Mouse (Mus musculus) C2C12 (cell line): ENCODE data around the gene Tomm20. TPM values are rescaled to one million over a fixed set of nuclear protein-coding genes. Genes with fewer than 3 reads are reported as not detected.

Source experiments
- H3K27me3 ChIP-seq: one replicate; pipeline ENCODE4 v1.6.1; 2011; ENCODE audit not compliant: control insufficient read depth, insufficient read depth, insufficient read length
- H3K36me3 ChIP-seq: one replicate; pipeline ENCODE4 v1.6.1; 2011; ENCODE audit not compliant: control insufficient read depth, insufficient read depth
- H3K4me3 ChIP-seq: one replicate; pipeline ENCODE4 v1.5.1; 2011; ENCODE audit warnings: mild to moderate bottlenecking, control low read depth; ENCODE audit not compliant: poor library complexity, insufficient read depth, severe bottlenecking
- H3K79me2 ChIP-seq: one replicate; pipeline ENCODE4 v1.6.1; 2011; ENCODE audit not compliant: control insufficient read depth, insufficient read depth
- H3K79me3 ChIP-seq: one replicate; pipeline ENCODE4 v1.6.1; 2011; ENCODE audit warnings: low read depth, control low read depth
- H3ac ChIP-seq: one replicate; pipeline ENCODE3; 2011; ENCODE audit warnings: low read depth; ENCODE audit not compliant: control insufficient read depth, insufficient read length
- CEBPB ChIP-seq: IDR thresholded peaks from one replicate; pipeline ENCODE4 v1.6.1; 2011; ENCODE audit warnings: low read depth, mild to moderate bottlenecking, control low read depth, moderate library complexity
- CTCF ChIP-seq: IDR thresholded peaks from one replicate; pipeline ENCODE4 v1.5.1; 2011; ENCODE audit not compliant: control insufficient read depth, insufficient read depth, insufficient read length
- FOSL1 ChIP-seq: IDR thresholded peaks from one replicate; pipeline ENCODE4 v1.8.0; 2011; ENCODE audit warnings: mild to moderate bottlenecking, low read length; ENCODE audit not compliant: poor library complexity, insufficient read depth, severe bottlenecking
- MAX ChIP-seq: IDR thresholded peaks from one replicate; pipeline ENCODE4 v1.6.1; 2011; ENCODE audit warnings: mild to moderate bottlenecking, control low read depth
- MYOD1 ChIP-seq: IDR thresholded peaks from one replicate; pipeline ENCODE4 v1.6.1; 2011; ENCODE audit warnings: low read depth; ENCODE audit not compliant: control insufficient read depth, insufficient read length
- MYOG ChIP-seq: IDR thresholded peaks from one replicate; pipeline ENCODE4 v1.6.1; 2011; ENCODE audit not compliant: control insufficient read depth, insufficient read length; ENCODE audit errors: extremely low read depth
- USF1 ChIP-seq: IDR thresholded peaks from one replicate; pipeline ENCODE4 v1.6.1; 2011; ENCODE audit warnings: low read depth, mild to moderate bottlenecking, control low read depth, moderate library complexity
- polyA plus RNA-seq: library from polyadenylated mRNA; unstranded; fragments of >200 nt; fragmentation: generic; extraction: Trizol; gene quantifications from one replicate; pipeline ENCODE4 v1.2.1, GENCODE M21; 2012; ENCODE audit warnings: missing spikeins

Gene Tomm20
- polyA plus RNA-seq, 1 experiment: 255 TPM

GRCm38 (mm10) chr8:126919703-126920102 is 25.9 kb downstream of the Tomm20 start:
- Histone ChIP-seq H3K4me3 (no peak overlapping the region), H3K36me3 (no peaks in the 10 kb centered on the region), H3K79me2 (no peaks in the 10 kb centered on the region), H3ac (no peak overlapping the region), H3K27me3 (no peaks in the 10 kb centered on the region), H3K79me3 (no peaks in the 10 kb centered on the region)
- TF ChIP-seq MAX (no peak), CEBPB (no peak), FOSL1 (no peak), MYOG (no peak), MYOD1 (no peak), USF1 (no peak), CTCF (no peak)

- Histone ChIP-seq H3K4me3 (no peak overlapping the region), H3K79me3 (no peaks in the 10 kb centered on the region), H3K36me3 (no peaks in the 10 kb centered on the region), H3K27me3 (no peaks in the 10 kb centered on the region), H3K79me2 (no peaks in the 10 kb centered on the region), H3ac (no peak overlapping the region)
- TF ChIP-seq MAX (peak; percentile 60), CEBPB (peak; percentile 24), CTCF (no peak), FOSL1 (peak; percentile 39), MYOD1 (peak; percentile 12), USF1 (no peak), MYOG (no peak)
Observed at GRCm38 (mm10) chr8:126919255-126919654, 26.4 kb downstream of the Tomm20 start.

- Histone ChIP-seq H3ac (no peak overlapping the region), H3K36me3 (no peaks in the 10 kb centered on the region), H3K4me3 (no peak overlapping the region), H3K27me3 (no peaks in the 10 kb centered on the region), H3K79me2 (no peaks in the 10 kb centered on the region), H3K79me3 (no peaks in the 10 kb centered on the region)
- TF ChIP-seq FOSL1 (no peak), MYOG (no peak), MAX (no peak), CTCF (no peak), USF1 (no peak)
Observed at GRCm38 (mm10) chr8:126918356-126918755, 27.3 kb downstream of the Tomm20 start.

GRCm38 (mm10) chr8:126917179-126917905 is 28.3 kb downstream of the Tomm20 start:
- Histone ChIP-seq H3K36me3 (no peaks in the 10 kb centered on the region), H3K79me3 (no peaks in the 10 kb centered on the region), H3K79me2 (no peaks in the 10 kb centered on the region), H3K4me3 (no peak overlapping the region), H3ac (no peak overlapping the region), H3K27me3 (no peaks in the 10 kb centered on the region)
- TF ChIP-seq MYOG (no peak), CTCF (no peak), MYOD1 (no peak), CEBPB (no peak), FOSL1 (no peak), MAX (no peak), USF1 (no peak)

GRCm38 (mm10) chr8:126916611-126917010 is 29.0 kb downstream of the Tomm20 start:
- no peak overlapping the region for H3ac ChIP-seq
- no peak overlapping the region for H3K4me3 ChIP-seq
- TF ChIP-seq CTCF (no peak), CEBPB (no peak), FOSL1 (no peak), USF1 (no peak), MYOD1 (no peak), MYOG (no peak)
- no peaks in the 10 kb centered on the region for H3K27me3 ChIP-seq
- H3K79me3 ChIP-seq: no peaks in the 10 kb centered on the region
- no peaks in the 10 kb centered on the region for H3K36me3 ChIP-seq
- H3K79me2 ChIP-seq: no peaks in the 10 kb centered on the region
